Mouse (Mus musculus) ES-Bruce4 (cell line): ENCODE results near the gene Prkg1.

Source experiments
- CTCF ChIP-seq: IDR thresholded peaks from one replicate; pipeline ENCODE4 v1.8.1; 2011; ENCODE audit warnings: low read depth, low read length
- POLR2A ChIP-seq: IDR thresholded peaks from one replicate; pipeline ENCODE4 v1.8.1; 2011; ENCODE audit warnings: low read length; ENCODE audit not compliant: insufficient read depth

- no peak for TF ChIP-seq CTCF
- TF ChIP-seq POLR2A, result no peak
Observed at GRCm38 (mm10) chr19:30613150-30613865, 1151.5 kb downstream of the Prkg1 start.
